In the genomic region with DNA sequence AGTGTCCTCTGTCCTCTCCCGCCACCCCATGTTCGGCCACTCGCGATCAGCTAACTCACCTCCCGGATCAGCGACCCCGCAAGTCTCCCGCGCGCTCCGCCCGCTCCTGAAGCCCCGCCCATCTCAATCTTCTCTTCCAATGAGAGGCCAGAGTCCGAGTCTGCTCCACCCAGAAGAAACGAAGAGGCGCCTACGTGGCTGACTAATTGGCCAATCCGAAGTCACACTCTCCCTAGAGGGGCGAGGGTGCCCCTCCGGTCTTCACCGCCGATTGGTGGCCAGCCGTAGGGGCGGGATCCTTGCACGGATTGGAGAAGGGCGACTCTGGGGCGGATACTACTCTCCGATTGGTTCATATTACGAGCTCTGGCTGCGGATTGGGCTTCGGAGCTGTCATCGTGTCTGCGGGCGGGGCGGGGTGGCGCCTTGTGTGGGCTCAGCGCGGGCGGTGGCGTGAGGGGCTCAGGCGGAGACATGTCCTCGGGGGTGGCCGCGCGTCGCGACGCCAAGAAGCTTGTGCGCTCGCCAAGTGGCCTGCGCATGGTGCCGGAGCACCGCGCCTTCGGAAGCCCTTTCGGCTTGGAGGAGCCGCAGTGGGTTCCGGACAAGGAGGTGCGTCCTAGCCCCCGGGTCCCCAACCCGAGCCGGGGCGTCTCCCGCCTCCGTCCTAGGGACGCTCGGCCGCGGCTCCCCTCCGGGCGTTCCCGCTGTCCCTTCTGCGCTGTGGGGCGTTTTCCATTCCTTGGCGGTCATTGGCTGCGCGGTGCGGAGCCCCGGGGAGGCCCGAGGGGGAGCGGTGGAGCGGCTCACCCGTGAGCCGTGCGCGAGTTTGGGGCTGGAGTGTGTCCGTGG, we compare ENCODE assay signal across 8 mouse cellular contexts. TPM values are rescaled to one million over a fixed set of nuclear protein-coding genes. Genes with fewer than 3 reads are reported as not detected.
DNase-seq lines count a peak whose midpoint lies in the region; ATAC-seq lines count a peak whose summit lies in the region.

A gene (minus strand): TSS at position 108 of the 852 bp plus-strand sequence.
A gene (plus strand): TSS at position 405 of the 852 bp plus-strand sequence.

- intact Hi-C loops in left cerebral cortex, postnatal 14 days (cut with DNase I), result no loop called here

- 0 out of 2 replicates have a peak, but pooled peaks cover 8% of the 10 kb centered on the region for H3K36me3 ChIP-seq in intestine, embryonic 14.5 days (ENCODE audit: control insufficient read depth, insufficient read depth, low read length)

- peaks cover 44% of the 10 kb centered on the region for H3K4me1 ChIP-seq in intestine, embryonic 14.5 days (replicated peaks; ENCODE audit: control insufficient read depth, insufficient read depth, low read length)

- peak within 1 kb of the TSS; percentile 90 for H3K27ac ChIP-seq in intestine, embryonic 14.5 days (ENCODE audit: low read depth)

- no peaks in the 10 kb centered on the region for H3K9me3 ChIP-seq in intestine, embryonic 14.5 days (ENCODE audit: control insufficient read depth, low read length)

- peak within 1 kb of the TSS; percentile 89 for H3K4me2 ChIP-seq in intestine, embryonic 14.5 days (ENCODE audit: low read length)

- WGBS in intestine, embryonic 14.5 days, result under 1% methylated on average over 81 of the region's 87 CpGs

- DNase-seq in adrenal gland, adult 18-20 months (ENCODE audit: low spot score in 2 of 2), result peak; percentile 86 to 89
- DNase-seq in embryo, embryonic 11 days, result peak; percentile 99
- DNase-seq in gastrocnemius, postnatal 25 days, result peak; percentile 99
- peak; percentile 95 for DNase-seq in intestine, embryonic 14.5 days (ENCODE audit: low spot score)
- peak; percentile 98 to 99 for DNase-seq in left cerebral cortex, postnatal 14 days (ENCODE audit: low spot score in 2 of 2)
- peak; percentile 99 for DNase-seq in mesoderm, embryonic 11.5 days (ENCODE audit: low read depth, low spot score)
- DNase-seq in right cerebral cortex, postnatal 36 days (ENCODE audit: low spot score in 2 of 2), result peak; percentile 98 to 99
- peak; percentile 99 for DNase-seq in yolk sac, embryonic 10.5 days (ENCODE audit: low spot score)

- peak within 1 kb of the TSS; percentile 65 for H3K9ac ChIP-seq in intestine, embryonic 14.5 days (ENCODE audit: low read length)

- no peaks in the 10 kb centered on the region for H3K27me3 ChIP-seq in intestine, embryonic 14.5 days (replicated peaks; ENCODE audit: control insufficient read depth, insufficient read depth, low read length)

- ATAC-seq in intestine, embryonic 14.5 days (replicated peaks; ENCODE audit: low FRiP score, low TSS enrichment, low read depth), result peak; percentile 98

- H3K4me3 ChIP-seq in intestine, embryonic 14.5 days (ENCODE audit: low read depth, low read length), result peak within 1 kb of the TSS; percentile 71

RNA-seq across cellular contexts. Expression of the first gene that starts in this region (rescaled TPM):
- total RNA-seq in adrenal gland, adult 18-20 months (2021), result 10 to 100 TPM; 13.0 to 13.7 TPM
- under 1 TPM; 0.15 to 0.24 TPM for total RNA-seq in gastrocnemius, postnatal 25 days (2021)
- polyA plus RNA-seq in intestine, embryonic 14.5 days (2014; fragmentation: Nextera tagmentation; extraction: Ambion mirVana), result 14.6 and 16.3 TPM in 2 replicates
- 1 to 10 TPM; 3.7 to 4.7 TPM for total RNA-seq in left cerebral cortex, postnatal 14 days (2021)

RNA-seq across cellular contexts. Expression of the second gene that starts in this region (rescaled TPM):
- 100 to 1,000 TPM in 1 of 2 experiments, 10 to 100 TPM in 1; 84.6 to 101 TPM for total RNA-seq in adrenal gland, adult 18-20 months (2021)
- total RNA-seq in gastrocnemius, postnatal 25 days (2021), result 10 to 100 TPM; 13.0 to 15.0 TPM
- polyA plus RNA-seq in intestine, embryonic 14.5 days (2014; fragmentation: Nextera tagmentation; extraction: Ambion mirVana), result 160 and 164 TPM in 2 replicates
- 10 to 100 TPM; 19.8 TPM for total RNA-seq in left cerebral cortex, postnatal 14 days (2021)

Comparison
In these comparisons a context has a peak if more than half of its experiments do, and no peak if none do; other contexts are left out.
1. Peak in every context shown above with its lines: DNase-seq, ATAC-seq, H3K4me3 ChIP-seq and H3K27ac ChIP-seq.
2. RNA of the second gene that starts in this region (total RNA-seq): 84.6 to 101 TPM in adrenal gland, adult 18-20 months; 19.8 TPM in left cerebral cortex, postnatal 14 days and 13.0 to 15.0 TPM in gastrocnemius, postnatal 25 days; every median in the first group is over 4 times any median in the second.